Mouse (Mus musculus) megakaryocyte, embryonic 14.5 days (primary cell): ENCODE results near the gene Gm28710.

Experiments used
- FLI1 ChIP-seq: IDR thresholded peaks from 2 replicates; pipeline ENCODE4 v1.6.1; 2012; ENCODE audit warnings: low read length, inconsistent platforms, mixed read lengths
- GATA1 ChIP-seq: IDR thresholded peaks from 3 replicates; pipeline ENCODE4 v1.6.1; 2012; ENCODE audit warnings: mixed read lengths, low read length, inconsistent platforms, borderline replicate concordance

DNA sequence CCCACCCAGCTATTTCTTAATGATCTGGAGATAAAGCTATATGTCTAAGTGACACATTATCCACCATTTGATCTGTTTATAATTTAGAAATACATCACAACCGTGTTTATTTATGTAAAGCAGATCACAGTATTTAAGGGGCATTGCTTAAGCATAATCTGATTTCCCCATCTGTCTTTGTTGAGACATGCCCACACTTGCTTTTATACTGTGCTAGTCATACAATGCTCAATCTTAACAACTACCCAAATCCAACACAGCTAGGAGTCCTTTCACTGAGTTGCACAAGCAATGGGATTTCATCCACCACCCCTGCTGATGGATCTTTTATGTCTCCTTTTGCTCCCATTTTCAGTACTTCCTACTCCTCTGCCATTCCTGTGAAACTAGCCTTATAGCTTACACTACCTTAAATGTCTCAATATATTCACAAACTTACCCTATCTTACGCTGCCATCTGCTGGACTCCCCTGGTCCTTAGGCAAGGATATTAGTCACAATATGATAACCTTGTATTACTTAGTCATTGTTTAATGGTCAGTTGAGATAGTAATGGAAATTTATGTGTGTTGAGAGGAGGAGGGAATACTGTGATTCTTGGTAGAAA is 77.8 kb downstream of the Gm28710 start:
- TF ChIP-seq GATA1 (no peak; the same call in 2 of the 3 replicates), FLI1 (no peak)
